Comparison of ENCODE assay signal across 29 mouse cellular contexts in genomic region chr5:64590036-64590435, GRCm38 (mm10).
DNase-seq lines count a peak whose midpoint lies in the region; ATAC-seq and TF ChIP-seq lines count a peak whose summit lies in the region.
"Had no signal": no experiment of that assay in that cellular context is flagged by ENCODE, and none has a peak within 500 bp of the region (broad histone marks: within the 10 kb centered on the region; RNA-seq: fewer than 3 reads in every experiment).

No protein-coding gene starts in this region.

- H3K27me3 ChIP-seq in heart, embryonic 10.5 days (ENCODE audit: insufficient read depth, poor library complexity, severe bottlenecking): no peaks in the 10 kb centered on the region
- H3K27me3 ChIP-seq in liver, embryonic 12.5 days (replicated peaks): no peaks in the 10 kb centered on the region
- no peaks in the 10 kb centered on the region for H3K27me3 ChIP-seq in liver, postnatal 0 days (ENCODE audit: insufficient read depth, low read length)
- H3K27me3 ChIP-seq: embryonic facial prominence, embryonic 13.5 days; hindbrain, embryonic 13.5 days; limb, embryonic 12.5 days; neural tube, embryonic 12.5 days had no signal

- peak overlapping the region; percentile 45 for H3K4me2 ChIP-seq in liver, embryonic 12.5 days
- H3K4me2 ChIP-seq in liver, postnatal 0 days (ENCODE audit: low read depth, low read length): no peak overlapping the region
- H3K4me2 ChIP-seq: embryonic facial prominence, embryonic 13.5 days; hindbrain, embryonic 13.5 days; limb, embryonic 12.5 days; neural tube, embryonic 12.5 days had no signal

- no peak for TF ChIP-seq CTCF in liver, postnatal 0 days (IDR thresholded peaks at IDR 0.05; ENCODE audit: low read depth)

- intact Hi-C loops in heart, postnatal 14 days (cut with DNase I): no loop called here

- WGBS in heart, embryonic 10.5 days: 72% methylated on average over 5 of the region's 5 CpGs
- WGBS in liver, embryonic 12.5 days (ENCODE audit: insufficient replicate concordance): 42% methylated on average over 5 of the region's 5 CpGs
- 63% methylated on average over 5 of the region's 5 CpGs for WGBS in liver, postnatal 0 days (ENCODE audit: insufficient replicate concordance)

- DNase-seq in heart, embryonic 10.5 days (ENCODE audit: low spot score): no peak
- DNase-seq in heart, postnatal 14 days: no peak
- DNase-seq in liver, postnatal 0 days: no peak
- no peak for DNase-seq in urinary bladder, postnatal 14 days (ENCODE audit: low spot score)
- DNase-seq in cerebellum, adult 9-10 months: no peak
- no peak for DNase-seq in frontal cortex, adult 2 months (ENCODE audit: extremely low spot score in 1 of 2, low spot score in 1 of 2)
- DNase-seq: adrenal gland, postnatal 10 days; cerebellum, adult 11 months; cerebellum, adult 9-11 months; kidney, adult 11 months; kidney, postnatal 25 days; lung, adult 18-20 months; lung, postnatal 10 days; right cerebral cortex, adult 18-20 months; right cerebral cortex, postnatal 4 days; thymus, adult 18-20 months; thymus, postnatal 25 days had no signal

- no peaks in the 10 kb centered on the region for H3K9me3 ChIP-seq in heart, embryonic 10.5 days
- H3K9me3 ChIP-seq in liver, embryonic 12.5 days (replicated peaks): no peaks in the 10 kb centered on the region
- no peaks in the 10 kb centered on the region for H3K9me3 ChIP-seq in liver, postnatal 0 days (ENCODE audit: low read length)
- H3K9me3 ChIP-seq: embryonic facial prominence, embryonic 13.5 days; hindbrain, embryonic 13.5 days; limb, embryonic 12.5 days; midbrain, embryonic 10.5 days; neural tube, embryonic 12.5 days had no signal

- H3K4me1 ChIP-seq in heart, embryonic 10.5 days: peaks cover 31% of the 10 kb centered on the region
- peaks cover 77% of the 10 kb centered on the region for H3K4me1 ChIP-seq in liver, embryonic 12.5 days
- H3K4me1 ChIP-seq in liver, postnatal 0 days (ENCODE audit: insufficient read depth): peaks cover 29% of the 10 kb centered on the region

- peak; percentile 21; the same call in 1 of the 2 replicates for ATAC-seq in common myeloid progenitor, adult 5-6 weeks (replicated peaks; ENCODE audit: low read depth, poor library complexity, severe bottlenecking)
- peak; percentile 32; the same call in 1 of the 2 replicates for ATAC-seq in liver, embryonic 12.5 days
- ATAC-seq in liver, postnatal 0 days: no peak
- ATAC-seq: forebrain, embryonic 16.5 days; inflammation-experienced regulatory T-cells, adult 6 months had no signal

- peak overlapping the region; percentile 33; the same call in 1 of the 2 replicates for H3K27ac ChIP-seq in heart, embryonic 10.5 days
- H3K27ac ChIP-seq in liver, embryonic 12.5 days: peak overlapping the region; percentile 98
- H3K27ac ChIP-seq in liver, postnatal 0 days (ENCODE audit: low read depth): peak overlapping the region; percentile 89
- H3K27ac ChIP-seq: embryonic facial prominence, embryonic 13.5 days; hindbrain, embryonic 13.5 days; left cerebral cortex, adult 2 months; limb, embryonic 12.5 days; midbrain, embryonic 10.5 days; neural tube, embryonic 12.5 days; stomach, postnatal 0 days had no signal

- H3K9ac ChIP-seq in liver, embryonic 12.5 days: peak overlapping the region; percentile 55
- H3K9ac ChIP-seq in liver, postnatal 0 days (replicated peaks): no peak overlapping the region
- H3K9ac ChIP-seq: embryonic facial prominence, embryonic 13.5 days; hindbrain, embryonic 13.5 days; limb, embryonic 12.5 days; neural tube, embryonic 12.5 days had no signal

- TF ChIP-seq EP300 in liver, postnatal 0 days (IDR thresholded peaks at IDR 0.05; ENCODE audit: low read depth): peak; percentile 40; the same call in 1 of the 2 replicates

- H3K4me3 ChIP-seq in heart, embryonic 10.5 days: no peak overlapping the region
- no peak overlapping the region for H3K4me3 ChIP-seq in liver, embryonic 12.5 days
- H3K4me3 ChIP-seq in liver, postnatal 0 days (ENCODE audit: low read depth, low read length): no peak overlapping the region
- H3K4me3 ChIP-seq: embryonic facial prominence, embryonic 13.5 days; hindbrain, embryonic 13.5 days; left cerebral cortex, adult 2 months; limb, embryonic 12.5 days; midbrain, embryonic 10.5 days; myocyte; neural tube, embryonic 12.5 days had no signal

- H3K36me3 ChIP-seq in heart, embryonic 10.5 days: no peaks in the 10 kb centered on the region
- H3K36me3 ChIP-seq in liver, embryonic 12.5 days: no peaks in the 10 kb centered on the region
- H3K36me3 ChIP-seq in liver, postnatal 0 days (replicated peaks; ENCODE audit: insufficient read depth, low read length): no peaks in the 10 kb centered on the region
- H3K36me3 ChIP-seq: embryonic facial prominence, embryonic 13.5 days; hindbrain, embryonic 13.5 days; limb, embryonic 12.5 days; midbrain, embryonic 10.5 days; neural tube, embryonic 12.5 days had no signal

Comparison
In these comparisons a context has a peak if more than half of its experiments do, and no peak if none do; other contexts are left out.
1. H3K27ac ChIP-seq: peak in every context shown above with its lines; median percentile 98 in liver, embryonic 12.5 days; 89 in liver, postnatal 0 days; 33 in heart, embryonic 10.5 days.